Mouse (Mus musculus) liver, adult 2 months (tissue): ENCODE results near the gene Lmcd1. TPM values are rescaled to one million over a fixed set of nuclear protein-coding genes. Genes with fewer than 3 reads are reported as not detected.

Experiments
- DNase-seq: peaks from one replicate; pipeline ENCODE4 v3.0.0-alpha.2; 2011; ENCODE audit warnings: low read depth, low spot score; ENCODE audit errors: extremely low read depth
- H3K27ac ChIP-seq: fragments of 200-500 bp; replicated peaks from 2 replicates; pipeline ENCODE4 v1.5.1; 2012; ENCODE audit warnings: low read depth, mild to moderate bottlenecking, control low read depth, inconsistent platforms, low read length; ENCODE audit not compliant: insufficient read depth
- H3K27me3 ChIP-seq: fragments of 200-500 bp; 2 replicates; pipeline ENCODE4 v1.6.1; 2012; ENCODE audit warnings: mild to moderate bottlenecking, moderate library complexity, low read length, inconsistent platforms; ENCODE audit not compliant: control insufficient read depth, insufficient read depth
- H3K36me3 ChIP-seq: fragments of 200-500 bp; 2 replicates; pipeline ENCODE4 v1.6.1; 2012; ENCODE audit warnings: low read length, inconsistent platforms; ENCODE audit not compliant: control insufficient read depth, insufficient read depth
- H3K4me1 ChIP-seq: fragments of 200-500 bp; 2 replicates; pipeline ENCODE4 v1.6.1; 2011; ENCODE audit warnings: low read length; ENCODE audit not compliant: control insufficient read depth, insufficient read depth
- H3K4me3 ChIP-seq: fragments of 200-500 bp; 2 replicates; pipeline ENCODE4 v1.5.1; 2011; ENCODE audit warnings: low read depth, mild to moderate bottlenecking, control low read depth, low read length, moderate library complexity; ENCODE audit not compliant: insufficient read depth
- H3K79me2 ChIP-seq: fragments of 200-500 bp; 2 replicates; pipeline ENCODE4 v1.6.1; 2012; ENCODE audit warnings: inconsistent platforms, mild to moderate bottlenecking, low read length, moderate library complexity; ENCODE audit not compliant: control insufficient read depth, insufficient read depth
- H3K9ac ChIP-seq: fragments of 200-500 bp; 2 replicates; pipeline ENCODE4 v1.6.1; 2012; ENCODE audit warnings: low read depth, mild to moderate bottlenecking, control low read depth, inconsistent platforms, low read length
- CTCF ChIP-seq: fragments of 200-500 bp; IDR thresholded peaks from 2 replicates; pipeline ENCODE4 v1.5.1; 2011; ENCODE audit warnings: low read depth, low read length, control low read depth
- POLR2A ChIP-seq: fragments of 200-500 bp; IDR thresholded peaks from 2 replicates; pipeline ENCODE4 v1.6.1; 2011; ENCODE audit warnings: low read length, control low read depth; ENCODE audit not compliant: insufficient read depth; ENCODE audit errors: extremely low read depth
- WGBS: fragments of 180-500 bp; shearing (Covaris S2); methylation state at CpG from one replicate; pipeline ENCODE4 v1.1.7; 2018; 5-methylcytosine and 5-hydroxymethylcytosine counted together
- polyA plus RNA-seq: library from polyadenylated mRNA; depleted of rRNA; stranded (reverse); fragments of >200 nt; gene quantifications from 2 replicates; pipeline ENCODE4 v1.2.3, GENCODE M21; 2012; rRNA removed
- total RNA-seq: library from RNA; depleted of rRNA; stranded (reverse); fragments of >200 nt; gene quantifications from 2 replicates; pipeline ENCODE4 v1.2.3, GENCODE M21; 2014; rRNA removed

Gene Lmcd1
- total and polyA plus RNA-seq, 2 experiments, result 0.28 to 0.33 TPM

DNA sequence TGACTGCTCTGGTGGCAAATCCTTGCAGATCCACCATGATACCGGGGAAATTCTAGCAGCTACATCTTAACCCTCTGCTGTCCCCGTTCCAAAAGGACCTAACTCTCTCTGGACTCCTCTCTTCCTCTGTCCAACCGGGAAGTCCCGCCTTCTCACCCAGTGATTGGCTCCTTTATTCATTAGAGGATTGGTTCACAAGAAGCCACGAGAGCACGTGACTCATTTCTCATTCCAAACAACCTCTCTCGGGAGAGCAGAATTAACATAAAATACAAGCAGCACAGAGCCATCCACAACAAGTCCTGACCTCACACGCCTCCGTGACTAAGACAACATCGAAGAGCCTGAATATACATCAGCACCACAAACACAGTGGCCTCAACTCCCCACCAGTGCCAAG lies 91.7 kb downstream of the Lmcd1 start:
- Histone ChIP-seq H3K4me3 (no peak overlapping the region), H3K27me3 (no peaks in the 10 kb centered on the region), H3K36me3 (no peaks in the 10 kb centered on the region), H3K27ac (no peak overlapping the region), H3K4me1 (no peaks in the 10 kb centered on the region), H3K79me2 (no peaks in the 10 kb centered on the region), H3K9ac (no peak overlapping the region)
- TF ChIP-seq CTCF, result no peak
- no peak for TF ChIP-seq POLR2A
- no peak for DNase-seq
- WGBS, result 83% methylated on average over 10 of the region's 10 CpGs

DNA sequence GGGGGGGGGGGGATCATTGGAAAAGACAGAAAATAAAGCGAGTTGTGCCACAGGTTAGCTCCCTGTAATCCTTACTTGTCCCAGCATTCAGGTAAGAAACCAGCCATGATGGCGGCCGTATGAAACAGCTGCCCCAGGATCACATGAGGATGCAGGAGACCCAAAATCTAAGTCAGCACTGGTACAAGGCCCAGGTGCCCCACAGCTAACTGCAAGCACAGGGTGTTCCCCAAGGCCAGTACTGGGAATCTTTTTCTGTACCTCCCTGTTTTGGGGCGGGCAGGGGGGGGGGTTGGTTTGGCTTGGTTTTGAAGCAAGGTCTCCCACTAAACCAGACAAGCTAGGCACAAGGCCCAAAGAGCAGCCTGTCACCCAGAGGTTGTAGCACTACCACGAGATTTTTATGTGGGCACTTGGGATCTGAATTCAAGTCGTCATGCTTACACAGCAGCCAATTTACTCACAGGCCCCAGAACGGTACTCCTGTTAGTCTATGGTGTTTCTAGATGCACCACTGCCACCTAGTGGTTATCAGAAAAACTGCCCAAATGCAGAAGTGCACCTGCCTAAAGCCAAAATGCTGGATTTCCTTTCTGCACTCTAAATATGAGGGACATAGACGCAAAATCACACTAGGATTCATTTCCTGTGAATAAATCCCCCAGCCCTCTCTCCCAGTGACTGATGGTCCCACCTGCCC lies 100.5 kb downstream of the Lmcd1 start:
- Histone ChIP-seq H3K4me1 (no peaks in the 10 kb centered on the region), H3K27me3 (no peaks in the 10 kb centered on the region), H3K27ac (no peak overlapping the region), H3K4me3 (no peak overlapping the region), H3K36me3 (no peaks in the 10 kb centered on the region), H3K79me2 (no peaks in the 10 kb centered on the region), H3K9ac (no peak overlapping the region)
- peak; percentile 46 for TF ChIP-seq CTCF
- TF ChIP-seq POLR2A, result no peak
- DNase-seq, result peak; percentile 37
- WGBS, result 41% methylated on average over 8 of the region's 8 CpGs

DNA sequence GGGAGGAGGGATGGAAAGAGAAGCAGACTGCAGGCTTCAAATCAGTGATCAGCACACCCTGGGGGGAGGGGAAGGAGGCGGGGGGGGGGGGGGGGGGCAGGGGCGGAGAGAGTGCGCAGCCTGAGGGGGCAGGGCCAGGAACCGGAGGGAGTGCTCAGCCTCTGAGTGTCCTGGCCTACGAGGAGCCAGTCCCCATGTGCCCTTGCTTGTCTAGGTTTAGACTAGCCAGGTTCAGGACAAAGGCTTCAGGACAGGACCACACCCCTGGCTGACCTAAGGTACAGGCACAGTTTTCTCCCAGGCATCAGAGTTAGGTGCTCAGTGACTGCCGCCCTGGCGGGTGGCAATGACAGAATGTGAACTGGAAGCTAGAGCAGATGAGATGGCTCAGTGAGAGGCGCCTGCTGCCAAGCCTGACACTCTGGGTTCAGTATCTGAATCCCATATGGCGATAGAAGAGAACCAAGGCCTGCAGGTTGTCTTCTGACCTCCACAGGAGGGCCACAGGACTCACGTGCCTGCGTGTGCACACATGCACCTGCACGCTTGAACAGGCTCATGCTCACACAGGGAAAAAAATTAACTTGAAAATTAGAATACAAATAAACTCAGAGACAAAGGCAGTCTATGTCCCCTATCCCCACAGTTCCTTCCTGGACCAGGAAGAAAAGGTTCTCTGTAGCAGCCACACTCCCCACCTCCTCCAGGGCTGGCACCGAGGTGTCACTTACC lies 102.3 kb downstream of the Lmcd1 start:
- no peaks in the 10 kb centered on the region for H3K27me3 ChIP-seq
- H3K36me3 ChIP-seq, result no peaks in the 10 kb centered on the region
- TF ChIP-seq POLR2A (no peak), CTCF (no peak)
- no peak for DNase-seq
- no peak overlapping the region for H3K9ac ChIP-seq
- 64% methylated on average over 10 of the region's 13 CpGs for WGBS
- no peak overlapping the region for H3K27ac ChIP-seq
- no peaks in the 10 kb centered on the region for H3K4me1 ChIP-seq
- no peak overlapping the region for H3K4me3 ChIP-seq
- H3K79me2 ChIP-seq, result no peaks in the 10 kb centered on the region

DNA sequence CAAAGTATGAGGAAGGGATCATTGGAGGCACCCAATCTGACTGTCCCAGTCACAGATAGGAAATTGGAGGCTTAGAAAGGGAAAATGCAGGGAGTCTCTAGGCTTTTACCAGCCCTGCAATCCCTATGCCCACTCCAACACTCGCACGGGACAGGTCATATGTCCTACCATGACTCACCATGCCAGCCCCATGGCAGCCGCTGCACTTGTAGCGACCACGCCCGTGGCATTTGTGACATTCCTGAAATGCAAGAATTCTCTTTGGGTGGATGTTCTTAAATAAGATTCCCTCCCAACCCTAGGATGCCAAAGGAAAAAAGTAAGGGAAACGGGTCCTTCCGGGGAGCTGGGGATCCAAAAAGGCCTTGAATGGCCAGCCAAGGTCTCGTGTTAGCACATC lies 105.5 kb downstream of the Lmcd1 start:
- 84% methylated on average over 9 of the region's 9 CpGs for WGBS
- H3K4me1 ChIP-seq, result no peaks in the 10 kb centered on the region
- H3K4me3 ChIP-seq, result no peak overlapping the region
- DNase-seq, result no peak
- no peak overlapping the region for H3K9ac ChIP-seq
- no peak for TF ChIP-seq CTCF
- no peak for TF ChIP-seq POLR2A
- no peaks in the 10 kb centered on the region for H3K36me3 ChIP-seq
- no peak overlapping the region for H3K27ac ChIP-seq
- H3K27me3 ChIP-seq, result no peaks in the 10 kb centered on the region
- H3K79me2 ChIP-seq, result no peaks in the 10 kb centered on the region

Other genes starting within 250 kb of the Lmcd1 start
- gene Ssu2, start 114.3 kb downstream of the Lmcd1 start, total RNA-seq, result not detected in 2 replicates
- not detected in 2 replicates for gene Ssu2, start 114.3 kb downstream of the Lmcd1 start, polyA plus RNA-seq
- gene Cav3, start 185.7 kb downstream of the Lmcd1 start, total RNA-seq, result 0.18 TPM in 1 of 2 replicates, not detected in the other
- gene Cav3, start 185.7 kb downstream of the Lmcd1 start, polyA plus RNA-seq, result not detected in 2 replicates
- 0.34 TPM in 1 of 2 replicates, not detected in the other for gene Oxtr, start 216.2 kb downstream of the Lmcd1 start, total RNA-seq
- gene Oxtr, start 216.2 kb downstream of the Lmcd1 start, polyA plus RNA-seq, result not detected in 2 replicates